Mouse (Mus musculus): ENCODE results near the gene Cwc25.

The Cwc25 gene

DNA sequence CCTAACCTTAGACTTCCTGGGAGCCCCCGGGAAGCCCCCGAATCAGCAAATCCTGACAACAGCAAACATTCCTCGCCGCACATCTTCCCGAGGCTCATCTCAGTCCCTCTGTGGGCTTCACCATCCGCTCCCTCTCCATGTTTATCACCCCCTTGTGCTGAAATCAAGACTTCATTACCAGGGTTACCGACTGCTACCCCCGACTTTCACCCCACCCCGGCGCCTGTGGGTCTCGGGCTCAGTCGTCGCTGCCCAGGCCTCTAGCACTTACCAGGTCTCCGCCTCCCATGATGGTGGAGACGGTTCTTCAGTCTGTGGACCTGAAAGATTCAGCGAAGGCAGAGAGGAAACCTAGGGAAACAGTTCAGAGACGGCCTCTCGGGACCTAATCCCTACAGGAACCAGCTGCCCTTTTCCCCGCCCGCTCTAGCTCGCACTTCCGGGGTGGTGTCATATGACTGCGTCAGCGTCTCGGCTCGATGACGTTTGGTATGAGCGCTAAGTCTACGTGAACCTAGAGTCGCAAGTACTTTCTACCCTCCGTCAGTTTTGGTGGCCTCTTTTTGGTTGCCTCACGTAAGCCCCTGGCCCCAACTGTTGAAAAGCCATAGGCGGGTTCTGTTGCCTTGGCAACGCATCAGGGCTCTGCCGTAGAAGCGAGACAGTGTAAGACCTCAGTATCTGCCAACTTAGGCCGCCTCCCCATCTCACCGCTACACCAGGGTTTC lies at the start of gene Cwc25:
Gene Cwc25 (minus strand): TSS at position 403 of the 728 bp plus-strand sequence.
- peak; percentile 96 to 97 for DNase-seq

DNA sequence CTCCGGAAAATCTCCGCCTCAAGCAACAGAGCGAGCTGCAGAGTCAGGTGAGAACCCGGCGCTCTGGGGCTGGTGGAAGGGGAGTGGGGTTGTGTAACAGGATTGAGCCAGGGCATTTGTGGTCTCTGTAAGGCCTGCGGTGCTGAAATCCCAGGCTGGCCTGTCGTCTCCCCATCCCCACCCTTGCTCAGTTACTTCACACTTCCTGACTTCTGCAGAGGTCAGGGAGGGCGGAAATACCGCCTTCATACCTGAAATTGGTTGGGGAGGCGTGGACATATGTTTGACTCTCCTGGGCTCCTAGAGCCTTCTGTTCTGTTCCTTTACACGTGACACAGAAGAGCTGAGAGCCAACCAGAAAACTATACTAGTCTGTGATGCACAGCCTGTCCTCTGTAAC lies 49.4 kb upstream of the Cwc25 start:
- DNase-seq, result no peak

DNA sequence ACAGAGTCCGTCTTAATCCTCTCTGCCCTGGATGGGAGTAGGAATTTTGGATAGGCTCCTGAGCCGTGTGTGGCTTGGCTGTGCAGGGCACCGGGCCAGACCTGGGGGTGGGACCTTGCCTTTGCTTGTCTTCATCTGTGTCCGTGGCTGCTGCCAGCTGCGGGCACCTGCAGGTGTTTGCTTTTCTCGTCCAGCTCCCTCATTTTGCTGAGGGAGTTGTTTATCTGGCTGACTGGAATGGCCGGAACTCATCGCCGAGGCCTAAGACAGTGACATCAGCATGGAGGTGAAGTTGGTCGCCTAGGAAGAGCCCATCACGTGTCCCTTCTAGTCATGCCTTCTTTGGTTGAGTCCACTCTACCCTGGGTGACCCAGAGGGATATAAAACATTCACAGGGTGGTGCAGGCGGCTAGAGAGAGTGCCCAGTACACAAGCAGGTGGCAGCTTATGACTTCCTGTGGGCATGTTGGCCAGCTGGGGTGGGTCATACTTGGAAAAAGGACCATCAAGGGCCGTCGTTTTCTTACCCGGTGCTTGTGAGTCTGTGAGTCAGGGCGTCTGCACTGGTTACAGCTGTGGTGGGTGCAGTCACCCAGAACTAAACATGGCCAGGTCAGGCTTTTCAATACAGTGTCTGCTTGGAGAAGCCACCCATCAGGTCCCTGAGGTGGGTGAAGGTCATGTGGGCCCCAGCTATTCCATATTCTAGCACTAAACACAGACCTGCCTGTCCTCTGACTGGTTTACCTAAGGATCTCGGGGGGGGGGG lies 47.6 kb upstream of the Cwc25 start:
- no peak for DNase-seq

DNA sequence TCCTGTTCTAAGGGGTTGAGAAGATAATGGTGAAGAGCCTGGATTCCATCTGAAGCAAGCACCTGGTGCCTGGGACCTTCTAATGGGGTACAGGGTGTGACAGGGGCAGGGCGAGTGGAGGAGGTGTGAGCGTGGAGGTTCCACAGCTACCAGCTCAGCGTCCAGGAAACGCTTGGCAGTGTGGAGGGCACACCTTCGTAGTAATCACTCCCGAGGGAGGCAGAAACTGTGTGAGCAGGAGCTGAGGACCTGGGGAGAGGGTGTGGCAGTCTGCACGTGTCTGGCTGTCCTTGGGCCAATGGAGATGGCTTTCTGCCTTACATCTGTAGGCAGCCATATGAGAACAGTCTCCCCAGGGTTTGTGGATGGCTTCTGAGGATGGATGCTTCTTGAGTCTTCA lies 46.7 kb upstream of the Cwc25 start:
- no peak for DNase-seq

DNA sequence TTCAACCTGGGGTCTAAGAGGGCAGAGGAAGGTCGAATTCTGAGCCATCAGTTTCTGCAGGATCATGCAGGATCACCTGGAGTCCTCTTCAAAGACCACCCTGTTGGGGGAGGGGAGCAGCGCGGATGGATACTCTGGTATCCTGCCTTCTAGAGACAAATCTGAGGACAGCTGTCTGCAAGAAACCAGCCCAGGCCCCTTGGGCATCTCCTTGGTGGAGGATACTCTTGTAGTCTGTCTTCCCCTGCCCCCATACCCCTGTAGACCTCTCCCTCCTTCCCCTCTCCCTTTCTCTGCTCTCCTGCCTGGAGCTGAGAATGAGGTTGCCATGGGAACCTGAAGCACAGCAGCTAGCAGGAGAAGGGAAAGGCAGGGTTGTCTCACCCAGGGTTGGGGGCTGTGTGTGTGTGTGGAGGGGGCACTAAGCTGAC lies 46.1 kb upstream of the Cwc25 start:
- no peak for DNase-seq

DNA sequence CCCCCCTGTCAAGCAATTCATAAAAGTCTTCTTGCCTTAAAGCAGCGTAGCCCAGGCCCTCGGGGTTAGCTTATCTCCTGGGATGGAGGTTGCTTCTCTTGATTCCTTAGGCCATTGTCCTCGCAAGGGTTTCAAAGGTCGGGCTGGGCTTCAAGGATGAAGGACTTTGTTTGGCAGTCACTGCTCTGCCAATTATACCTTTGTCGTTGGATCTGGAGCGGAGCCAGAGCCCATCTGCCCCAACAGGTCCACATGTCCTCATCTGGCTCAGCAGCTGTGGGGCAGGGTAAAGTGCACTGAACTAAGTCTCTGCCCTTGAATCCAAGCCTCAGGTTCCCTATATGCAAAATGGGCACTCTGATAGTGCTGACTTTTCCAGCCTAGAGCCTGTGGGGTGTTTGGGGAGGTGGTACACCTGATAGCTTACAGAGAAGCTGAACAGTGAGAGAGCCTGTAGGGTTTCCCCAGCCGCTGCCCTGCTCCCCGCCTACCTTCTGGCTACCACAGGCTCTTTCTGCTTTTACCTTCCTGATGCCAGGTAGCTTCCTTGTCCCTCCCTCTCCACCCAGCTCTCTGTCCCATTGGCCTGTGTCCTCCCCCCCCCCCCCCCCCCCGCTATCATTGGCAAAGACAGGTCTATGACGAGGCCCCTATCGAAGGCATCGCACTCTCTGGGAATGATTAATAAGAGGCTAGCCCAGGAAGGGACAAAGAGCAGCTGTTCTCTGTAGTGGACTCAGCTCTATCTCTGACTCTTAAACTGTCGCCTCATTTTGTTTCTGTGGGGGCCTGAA lies 45.4 kb upstream of the Cwc25 start:
- DNase-seq, result no peak

DNA sequence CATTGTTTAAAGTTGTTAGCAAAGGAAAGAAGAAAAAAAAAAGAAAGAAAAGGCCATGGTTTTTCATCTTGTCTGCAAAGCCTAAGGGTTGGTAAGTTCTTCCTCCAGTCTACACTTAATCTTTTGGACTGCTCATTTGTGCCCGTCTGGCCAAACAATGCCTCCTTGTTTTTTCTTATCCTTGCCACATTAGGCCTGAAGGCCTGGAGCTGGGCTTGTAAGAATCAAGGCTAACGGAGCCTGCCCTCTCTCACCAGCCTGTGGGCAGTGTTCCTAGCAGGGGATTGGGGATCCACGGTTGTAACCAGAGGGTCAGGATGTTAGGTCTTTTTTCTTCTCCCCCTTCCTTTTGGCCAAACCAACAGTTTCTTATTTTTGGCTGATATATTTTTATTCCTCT lies 44.6 kb upstream of the Cwc25 start:
- DNase-seq, result no peak

DNA sequence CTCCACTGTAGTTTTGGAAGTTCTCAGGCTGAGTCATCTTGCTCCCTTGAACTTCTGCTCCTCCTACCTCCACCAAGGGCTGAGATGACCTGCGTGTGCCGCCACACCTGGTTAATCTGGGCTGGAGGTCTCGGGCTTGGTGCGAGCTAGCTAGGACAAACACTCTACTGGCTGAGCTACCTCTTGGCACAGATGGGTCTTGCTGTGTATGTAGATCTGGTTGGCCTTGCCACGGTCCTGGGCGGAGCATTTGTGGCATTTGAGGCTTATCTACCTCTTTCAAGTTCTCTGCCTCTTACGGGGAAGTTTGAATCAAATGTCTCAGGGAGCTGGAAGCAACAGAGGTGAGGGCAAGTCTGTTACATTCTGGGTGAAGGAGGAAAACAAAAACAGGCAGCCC lies 44.0 kb upstream of the Cwc25 start:
- DNase-seq, result no peak

DNA sequence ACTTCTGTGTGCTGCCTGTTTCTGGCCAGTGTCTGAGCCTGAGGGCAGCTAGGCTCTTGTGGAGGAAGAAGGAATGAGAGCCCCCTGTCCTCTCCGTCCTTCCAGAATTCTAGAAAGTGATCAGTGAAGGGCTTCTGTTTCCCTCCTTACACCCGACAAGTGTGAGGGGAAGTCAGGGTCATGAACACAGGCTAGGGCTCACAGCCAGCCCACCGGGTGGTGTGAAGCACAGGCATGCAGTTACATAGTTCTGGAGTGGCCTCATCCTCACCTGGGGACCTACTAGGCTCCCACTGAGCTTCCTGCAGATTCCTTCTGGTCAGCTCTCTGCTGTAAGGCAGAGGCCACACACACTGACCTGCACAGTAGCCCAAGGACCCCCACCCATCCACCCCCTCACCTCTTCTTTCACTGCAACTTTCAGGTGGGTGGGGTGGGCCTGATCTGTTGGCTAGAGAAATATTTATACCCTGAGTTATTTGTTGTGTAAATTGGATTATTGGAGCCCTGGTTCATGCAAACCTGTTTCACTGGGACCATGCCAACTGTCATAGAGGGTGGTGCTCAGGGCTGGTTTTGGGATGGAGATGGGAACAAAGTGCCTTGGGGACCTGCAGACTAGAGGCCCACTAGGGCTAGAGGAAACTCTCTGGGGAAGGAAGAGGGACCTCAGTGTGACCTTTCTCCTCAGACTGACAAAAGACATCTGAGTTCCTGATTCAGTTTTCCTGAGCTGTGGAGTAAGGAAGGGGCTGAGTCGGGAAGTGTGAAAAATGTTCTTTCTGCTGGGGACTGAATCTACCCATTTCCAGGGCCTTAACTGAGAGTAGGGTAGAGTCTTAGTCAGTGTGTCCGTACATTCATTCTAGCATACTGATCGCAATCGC lies 43.1 kb upstream of the Cwc25 start:
- no peak for DNase-seq

DNA sequence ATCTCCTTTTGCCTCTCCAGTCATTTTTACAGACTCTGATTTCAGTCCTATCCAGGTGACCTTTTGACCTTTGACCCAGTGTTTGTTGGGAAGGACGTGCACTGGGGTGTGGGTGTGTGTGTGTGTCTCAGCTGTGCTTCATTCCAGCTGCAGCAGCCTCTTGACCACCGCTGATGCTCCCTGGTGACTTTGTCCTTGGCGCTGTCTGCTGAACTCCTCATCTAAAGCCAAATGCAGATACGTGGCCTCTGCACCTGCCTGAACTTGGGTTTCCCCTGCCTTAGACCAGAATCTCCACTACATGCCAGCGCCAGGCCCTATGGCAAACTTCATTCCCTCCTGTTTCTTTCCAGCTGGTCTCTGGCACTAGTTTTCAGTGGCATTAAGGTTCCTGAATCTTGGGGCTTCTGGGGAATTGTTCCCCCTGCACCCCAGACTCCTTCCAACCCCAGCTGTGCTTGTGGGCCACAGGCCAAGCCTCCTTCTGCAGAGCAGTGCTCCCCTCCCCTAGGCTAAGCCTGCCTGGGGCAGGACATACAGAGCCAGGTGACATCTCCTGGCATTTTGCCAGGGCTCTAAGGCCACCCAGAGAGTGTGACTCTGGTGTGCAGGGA lies 42.4 kb upstream of the Cwc25 start:
- DNase-seq, result no peak

DNA sequence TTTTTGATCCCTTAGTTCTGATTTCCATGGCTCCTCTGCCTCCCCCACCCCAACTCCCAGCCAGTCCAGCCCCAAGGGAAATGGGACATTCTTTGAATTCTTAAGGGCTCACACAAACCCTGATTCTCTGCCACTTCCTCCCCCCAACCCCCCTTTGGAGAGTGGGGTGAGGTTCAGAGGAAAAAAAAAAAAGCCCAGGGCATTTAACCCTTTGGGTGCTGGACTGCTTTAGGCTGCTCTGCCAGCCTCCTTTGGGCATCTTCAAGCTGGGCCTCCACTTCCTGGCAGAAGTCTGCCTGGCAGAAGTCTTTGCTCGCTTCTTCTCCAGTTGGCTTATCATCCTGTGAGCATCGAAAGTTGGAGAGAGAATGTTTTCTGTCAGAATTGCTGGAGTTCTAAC lies 41.7 kb upstream of the Cwc25 start:
- DNase-seq, result no peak

DNA sequence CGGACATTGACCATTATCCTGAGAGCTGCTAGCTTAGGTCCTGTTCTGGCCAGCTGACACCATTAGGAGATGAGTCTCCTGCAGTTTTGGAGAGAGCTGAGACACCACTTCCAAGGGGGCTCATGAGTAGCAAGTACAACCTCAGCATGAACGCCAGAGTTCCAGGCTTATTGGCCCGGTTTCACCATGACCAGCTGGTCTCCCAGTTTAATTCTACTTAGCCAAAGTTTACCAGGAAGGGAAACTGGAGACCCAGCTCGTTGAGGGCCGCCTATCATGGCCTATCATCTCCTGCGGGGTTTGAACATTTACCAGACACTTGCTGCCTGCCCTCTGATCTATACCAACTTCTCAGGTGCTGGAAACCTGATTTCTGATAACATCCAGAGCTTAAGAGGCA lies 41.3 kb upstream of the Cwc25 start:
- DNase-seq, result no peak

DNA sequence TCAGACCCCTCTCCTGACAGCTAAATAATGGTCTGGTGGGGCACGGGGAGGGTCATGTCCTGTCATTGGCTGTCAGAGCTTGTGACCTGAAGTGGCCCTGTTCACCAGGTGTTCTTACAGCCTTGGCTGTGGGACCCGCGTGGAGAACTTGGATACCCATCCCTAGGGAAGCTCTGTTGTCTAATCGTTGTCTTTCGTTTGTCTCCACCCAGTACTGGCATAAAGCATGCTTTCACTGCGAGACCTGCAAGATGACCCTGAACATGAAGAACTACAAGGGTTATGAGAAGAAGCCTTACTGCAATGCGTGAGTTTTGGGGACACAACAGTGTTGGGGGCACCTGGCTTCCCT lies 40.2 kb upstream of the Cwc25 start:
- no peak for DNase-seq

DNA sequence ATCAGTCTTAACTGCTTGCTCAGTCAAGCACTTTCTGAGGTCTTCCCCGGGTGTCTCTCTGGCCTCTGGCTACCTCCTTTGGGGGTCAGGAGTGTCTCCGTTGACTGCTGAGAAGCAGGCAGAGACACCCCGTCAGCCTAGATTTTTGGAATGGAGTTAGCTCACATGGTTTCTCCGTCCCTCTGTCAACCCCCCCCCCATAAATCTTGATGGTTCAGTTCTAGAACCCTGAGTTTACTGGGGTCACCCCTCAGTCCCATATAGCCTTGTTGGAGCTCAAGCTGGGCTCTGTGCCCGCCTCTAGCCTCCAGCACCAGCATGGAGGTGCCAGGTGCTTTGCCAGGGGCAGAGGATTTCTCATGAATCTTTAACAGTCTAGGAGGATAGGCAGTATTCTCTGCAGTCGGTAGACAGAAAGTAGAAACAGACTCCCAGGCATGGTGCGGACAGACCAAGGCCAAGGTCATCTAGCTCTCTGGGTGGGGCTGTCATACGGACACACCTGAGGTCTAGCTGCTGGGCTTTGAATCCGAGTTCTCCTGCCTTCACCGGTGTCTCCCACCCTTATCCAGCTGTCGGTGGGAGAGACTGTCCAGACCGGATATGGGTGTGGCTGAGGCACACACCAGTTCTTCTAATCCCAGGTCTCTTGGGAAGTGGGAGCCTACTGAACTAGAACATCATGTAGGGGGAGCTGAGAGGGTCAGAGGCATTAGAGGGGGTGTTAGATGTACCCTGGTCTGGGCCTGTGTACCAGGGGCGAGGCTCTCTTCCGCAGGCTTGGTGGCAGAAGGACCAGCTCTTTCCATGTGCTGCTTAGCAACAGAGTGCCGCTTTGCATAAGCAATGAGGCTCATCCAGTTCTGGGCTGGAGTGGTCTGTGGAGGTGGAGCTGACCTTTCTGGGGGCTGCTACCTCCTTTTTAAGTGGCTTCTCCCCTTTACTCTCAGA lies 39.6 kb upstream of the Cwc25 start:
- DNase-seq, result no peak

DNA sequence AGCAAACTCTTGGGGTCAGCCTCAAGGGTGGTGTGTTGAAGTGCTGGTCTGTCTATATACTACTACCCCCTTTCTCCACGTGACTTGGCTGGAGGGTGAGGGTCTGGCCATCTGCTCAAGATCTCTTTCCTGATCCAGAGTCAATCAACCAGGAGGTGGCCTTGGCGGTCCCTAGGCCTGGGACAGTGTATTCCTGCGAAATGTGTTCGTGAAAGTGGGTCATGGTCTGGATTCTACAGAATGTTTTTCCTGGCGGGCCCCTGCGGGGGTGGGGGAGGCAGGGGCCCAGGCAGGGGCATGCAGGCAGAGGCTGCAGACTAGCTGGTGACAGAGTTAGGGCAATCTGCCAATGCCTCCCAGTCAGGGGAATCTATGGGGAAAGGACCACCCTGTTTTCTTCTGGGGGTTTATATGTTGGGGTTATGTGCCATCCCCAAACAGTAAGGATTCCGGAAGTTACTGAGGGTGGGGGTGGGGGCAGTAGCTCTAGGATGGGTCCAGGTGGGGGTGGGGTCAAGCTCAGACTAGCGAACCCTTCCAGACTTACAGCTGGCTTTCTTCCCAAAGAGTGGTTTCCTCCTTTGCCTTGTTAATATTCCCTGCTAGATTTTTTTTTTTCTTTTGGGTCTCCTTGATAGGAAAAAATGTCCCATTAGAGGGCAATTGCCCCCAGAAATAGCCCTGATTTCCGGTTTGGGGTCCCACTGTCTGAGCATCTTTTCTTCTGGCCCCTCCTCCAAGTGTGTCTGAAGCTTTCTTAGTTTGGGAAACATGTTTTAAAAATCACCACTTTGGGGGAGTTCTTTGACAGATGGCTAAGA lies 38.7 kb upstream of the Cwc25 start:
- no peak for DNase-seq

DNA sequence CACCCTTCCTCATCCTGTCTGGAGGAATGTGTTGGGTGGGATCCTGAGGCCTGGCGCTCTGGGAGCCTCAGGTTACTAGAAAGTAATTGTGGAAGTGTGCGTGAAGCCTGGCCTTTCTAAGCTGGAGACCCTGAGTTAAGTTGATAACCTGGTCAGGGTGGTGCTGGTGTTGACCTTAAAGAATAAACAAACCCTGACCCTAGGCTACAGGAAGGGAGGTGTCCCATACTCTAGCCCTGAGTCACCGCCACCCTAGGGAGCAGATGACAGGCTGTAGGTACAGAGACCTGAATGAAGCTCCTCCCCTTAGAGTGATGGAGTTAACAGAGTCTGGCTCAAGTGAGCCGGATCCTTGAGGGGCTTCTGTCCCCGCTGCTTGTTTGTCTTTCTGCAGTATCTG lies 37.5 kb upstream of the Cwc25 start:
- no peak for DNase-seq

DNA sequence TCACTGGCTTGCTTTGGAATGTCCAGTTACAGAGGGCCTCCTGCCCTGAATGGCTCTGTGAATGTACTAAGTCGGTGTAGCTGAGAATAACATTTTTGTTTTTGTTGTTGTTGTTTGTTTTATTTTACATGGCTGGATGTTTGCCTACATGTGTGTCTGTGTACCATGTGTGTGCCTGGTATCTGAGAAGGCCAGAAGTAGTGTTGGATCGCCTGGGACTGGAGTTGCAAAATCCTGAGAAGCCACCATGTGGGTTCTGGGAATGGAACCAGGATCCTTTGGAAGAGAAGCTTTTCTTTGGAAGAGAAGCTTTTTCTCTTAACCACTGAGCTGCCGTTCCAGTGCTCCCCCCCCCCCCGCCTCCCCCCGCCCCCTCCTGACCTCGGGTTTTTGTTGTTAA lies 36.1 kb upstream of the Cwc25 start:
- DNase-seq, result no peak

DNA sequence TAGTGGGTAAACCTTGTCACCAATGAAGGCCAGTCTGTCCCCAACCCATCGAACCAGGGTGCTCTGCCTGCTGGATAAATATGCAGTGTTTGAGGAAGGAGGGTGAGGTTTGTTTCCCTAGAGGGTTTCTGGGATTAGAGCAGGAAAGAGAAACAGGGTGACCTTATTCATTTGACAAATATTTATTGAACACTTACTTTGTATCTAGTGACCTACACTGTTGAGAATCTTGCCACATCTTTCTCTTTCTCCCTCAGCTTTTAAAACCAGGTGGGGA lies 35.8 kb upstream of the Cwc25 start:
- DNase-seq, result no peak

DNA sequence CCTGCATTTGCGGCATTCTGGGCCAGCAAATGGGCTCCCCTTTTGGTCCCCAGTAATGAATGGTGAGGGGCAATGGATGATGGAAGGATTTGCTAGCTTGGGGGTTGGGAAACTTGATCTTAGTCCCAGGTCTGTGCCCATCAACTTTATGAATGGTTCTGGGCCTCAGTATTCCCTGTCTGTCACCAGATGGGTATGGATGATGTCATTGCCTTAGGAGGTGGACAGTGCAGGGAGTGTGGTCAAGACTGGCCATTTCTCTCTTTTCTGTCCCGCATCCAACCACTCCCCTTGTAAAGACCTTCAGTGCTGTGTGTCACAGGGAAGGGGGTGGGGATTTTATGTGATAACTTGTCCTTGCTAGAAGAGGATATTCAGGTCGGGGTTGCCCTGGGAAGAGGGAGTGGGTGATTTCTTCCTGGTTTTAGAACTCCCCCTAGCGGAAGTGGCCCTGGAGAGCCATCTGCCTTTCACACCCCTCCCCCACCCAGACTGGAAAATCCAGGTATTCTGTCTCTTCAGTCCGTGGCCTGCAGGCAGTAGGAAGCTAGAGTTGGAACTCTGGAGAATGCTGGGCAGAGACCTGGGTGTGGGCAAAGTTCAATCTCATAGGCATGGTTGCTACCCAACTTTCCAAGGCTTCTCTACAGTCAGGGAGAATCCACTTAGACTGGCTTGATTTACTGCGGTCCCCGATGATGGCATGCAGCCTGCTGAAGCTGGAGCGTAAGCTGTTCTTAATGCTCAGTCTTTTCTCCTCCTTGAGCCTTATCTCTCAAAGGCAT lies 35.2 kb upstream of the Cwc25 start:
- no peak for DNase-seq

Measured in B cell, adult 2 months (primary cell).